Mouse (Mus musculus) c-Kit-positive CD71-positive TER-119-positive erythroid progenitor cells, embryonic 14.5 days (primary cell): Measurements from ENCODE around the gene Actrt2.

Experiments
- DNase-seq: peaks from one replicate; pipeline ENCODE4 v3.0.0-alpha.2; 2013; ENCODE audit warnings: low spot score

The Actrt2 gene

DNA sequence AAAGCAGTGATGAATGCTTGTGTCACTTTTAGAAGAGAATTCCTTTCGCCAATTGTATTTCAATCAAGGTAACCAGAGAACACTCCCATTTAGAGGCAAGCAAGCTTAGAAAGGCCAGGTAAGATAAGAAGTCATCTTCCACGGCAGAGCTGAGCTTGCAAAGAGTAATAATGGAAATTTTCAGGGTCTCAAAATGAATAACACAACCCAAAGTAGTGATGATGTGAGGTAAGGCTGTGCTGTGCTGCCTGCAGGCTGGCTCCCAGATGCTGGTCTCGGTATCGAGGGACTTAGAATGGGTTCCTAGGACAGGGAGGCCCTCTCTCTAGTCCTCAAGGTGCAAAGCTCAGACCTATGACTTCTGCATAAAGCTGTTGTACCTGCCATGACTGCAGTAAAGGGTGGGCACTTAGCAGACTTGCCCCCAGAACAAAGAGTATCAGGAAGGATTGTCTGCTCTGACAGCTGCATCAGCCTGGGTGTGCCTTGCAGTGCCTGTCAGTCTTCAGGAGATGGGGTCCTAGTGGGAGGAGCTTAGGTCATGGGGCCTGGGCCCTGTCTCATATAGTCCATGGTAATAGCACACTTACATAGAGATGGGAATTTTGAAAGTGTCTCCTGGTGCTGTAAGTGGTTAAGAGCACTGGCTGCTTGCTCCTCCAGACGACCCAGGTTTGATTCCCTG, 15.5 kb upstream of the Actrt2 start:
- no peak for DNase-seq

DNA sequence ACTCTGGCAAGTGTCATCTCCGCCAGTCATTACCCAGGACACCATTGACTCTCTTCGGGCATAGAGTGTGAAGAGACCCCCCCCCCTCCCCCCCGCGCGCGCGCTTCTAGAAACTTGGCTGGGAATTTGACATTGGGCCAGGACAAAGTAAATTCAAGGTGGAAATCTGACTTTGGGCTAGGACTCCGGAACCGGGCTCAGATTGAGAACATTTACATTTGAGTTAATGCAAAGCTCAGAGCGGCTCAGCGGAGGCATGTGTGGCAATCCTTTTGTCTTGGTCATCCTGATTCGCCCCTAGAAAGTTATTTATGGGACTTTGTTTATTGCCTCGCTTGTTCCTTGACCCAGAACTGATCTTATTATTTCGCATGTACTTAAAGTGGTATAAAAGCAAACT, 14.6 kb upstream of the Actrt2 start:
- DNase-seq, result no peak

DNA sequence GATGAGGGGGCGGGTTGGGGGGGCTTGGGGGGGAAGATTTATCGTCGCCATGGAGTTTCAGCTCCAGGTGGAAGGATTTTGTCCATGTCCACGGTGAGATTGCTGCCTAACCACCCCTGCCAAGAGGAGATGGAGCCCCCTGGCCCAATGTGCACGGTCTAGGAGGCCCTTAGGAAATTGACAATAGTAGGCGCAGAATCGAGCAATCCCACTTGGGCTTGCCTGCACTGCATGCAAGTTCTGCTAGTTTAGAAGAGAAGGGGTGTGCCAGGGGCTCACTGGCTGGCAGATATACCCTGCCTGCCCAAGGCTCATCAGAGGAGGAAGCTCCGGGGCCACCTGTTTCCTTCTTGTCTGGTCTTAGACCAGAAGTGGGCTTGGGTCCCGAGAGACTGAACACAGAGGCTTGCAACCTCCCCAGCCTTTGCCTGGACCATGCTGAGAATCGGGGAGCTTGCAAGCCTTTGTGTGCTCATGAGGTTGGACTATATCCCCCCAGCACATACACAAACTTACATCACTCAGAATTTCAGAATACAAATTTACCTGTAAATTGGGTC, 7.9 kb upstream of the Actrt2 start:
- DNase-seq, result no peak

DNA sequence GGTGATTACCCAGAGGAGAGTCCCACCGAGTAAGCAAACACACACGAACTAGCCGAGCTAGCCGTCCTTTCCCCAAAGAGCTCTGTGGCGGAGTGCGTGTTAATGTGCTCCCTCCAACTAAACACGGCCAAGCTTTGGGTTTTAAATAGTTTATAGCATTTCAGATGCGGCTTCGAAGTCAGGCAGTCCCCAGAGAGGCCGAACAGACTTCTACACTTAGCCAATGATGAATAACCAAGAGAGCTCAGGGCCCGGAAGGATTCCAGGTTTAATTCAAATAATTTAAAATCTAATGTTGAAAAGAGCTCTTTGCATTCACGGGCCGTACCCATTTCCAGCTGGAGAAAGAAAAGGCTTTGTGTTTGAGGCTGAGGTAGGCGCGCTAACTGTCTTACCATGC, 7.3 kb upstream of the Actrt2 start:
- DNase-seq, result no peak

DNA sequence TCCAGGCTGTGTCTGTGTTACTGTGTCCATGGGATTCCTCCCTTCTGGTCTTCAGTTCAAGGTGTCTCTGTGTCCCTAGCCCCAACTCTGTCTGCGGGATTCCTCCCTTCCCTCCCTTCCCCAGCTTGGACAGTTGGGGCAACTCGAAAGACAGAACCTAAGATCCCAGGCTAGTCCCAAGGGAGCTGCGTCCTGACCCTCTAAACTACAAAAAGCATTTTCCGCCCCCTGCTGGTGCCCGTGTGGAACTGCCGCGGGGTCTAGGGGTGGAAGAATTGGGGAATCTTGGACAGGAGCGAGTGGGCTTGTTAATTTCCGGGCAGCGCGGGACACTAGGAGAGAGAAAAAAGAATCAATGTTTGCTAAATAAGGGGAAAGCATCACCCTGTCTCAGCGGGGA, 6.9 kb upstream of the Actrt2 start:
- peak; percentile 9 for DNase-seq

DNA sequence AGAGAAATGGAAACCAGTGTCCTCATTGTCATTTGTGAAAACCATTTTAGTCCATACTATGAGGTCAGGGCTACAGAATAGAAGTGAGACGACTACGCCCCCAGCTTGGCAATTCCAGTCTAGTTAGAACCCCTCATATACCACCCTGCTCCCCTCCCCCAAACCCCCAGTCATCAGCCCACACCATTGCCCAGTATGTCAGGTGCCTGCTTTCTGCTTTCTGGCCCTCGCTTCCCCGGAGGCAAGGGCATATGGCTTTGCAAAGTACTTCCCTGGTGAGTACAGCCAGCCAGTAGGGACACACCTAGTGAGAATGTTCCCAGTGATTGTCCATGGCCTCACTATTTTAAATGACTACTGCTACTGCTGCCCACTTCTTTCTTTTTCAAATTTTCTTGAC, 6.3 kb upstream of the Actrt2 start:
- DNase-seq, result no peak

DNA sequence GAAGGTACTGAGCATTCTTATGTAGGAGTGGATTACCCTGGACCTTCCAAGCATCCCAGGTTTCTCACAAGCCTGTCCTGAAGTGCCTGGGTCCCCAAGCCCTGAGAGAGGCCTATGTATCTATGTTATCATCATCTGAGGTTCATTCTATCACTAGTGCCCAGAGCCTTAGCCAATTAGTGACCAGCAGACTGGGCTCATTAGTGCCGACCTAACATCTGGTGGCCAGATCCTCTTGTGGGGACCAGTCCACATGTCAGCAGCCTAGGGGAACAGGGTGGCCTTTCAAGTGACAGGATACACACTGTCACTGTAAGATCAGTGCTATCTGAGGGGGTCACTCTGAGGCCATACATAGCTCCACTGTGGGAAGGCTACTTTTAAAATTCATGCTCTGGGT, 4.4 kb upstream of the Actrt2 start:
- DNase-seq, result no peak

DNA sequence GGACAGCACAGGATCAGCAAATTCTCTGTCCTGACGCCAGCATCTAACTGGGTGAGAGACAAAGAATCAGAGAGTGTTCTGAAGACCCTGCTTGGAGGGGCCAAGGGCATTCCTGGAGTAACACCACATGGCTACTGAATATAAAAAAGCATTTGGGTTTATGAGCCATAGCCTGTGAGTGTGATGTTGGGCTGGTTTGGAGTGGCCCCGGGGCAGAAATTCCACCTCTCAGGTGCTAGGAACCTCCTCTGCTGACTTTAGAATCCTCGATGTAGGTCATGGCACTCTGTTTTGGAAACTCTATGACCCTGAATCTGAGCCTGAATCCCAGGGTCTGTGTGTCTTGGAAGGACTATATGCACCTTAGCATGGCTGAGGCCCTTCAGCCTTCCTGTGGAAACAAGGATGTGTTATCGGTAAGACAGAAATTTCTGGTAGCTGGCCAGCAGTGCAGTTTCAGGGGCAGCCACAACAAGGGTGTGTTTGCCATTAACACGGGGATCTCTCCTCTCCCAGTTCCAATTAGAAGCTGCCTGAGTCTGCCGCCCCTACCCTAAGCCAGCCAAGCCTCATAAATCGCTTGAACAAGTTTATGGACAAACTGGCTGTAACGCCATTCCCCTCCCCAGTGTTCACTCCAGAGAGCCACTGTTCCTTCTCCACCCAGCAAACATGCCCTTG, 3.7 kb upstream of the Actrt2 start:
- no peak for DNase-seq

DNA sequence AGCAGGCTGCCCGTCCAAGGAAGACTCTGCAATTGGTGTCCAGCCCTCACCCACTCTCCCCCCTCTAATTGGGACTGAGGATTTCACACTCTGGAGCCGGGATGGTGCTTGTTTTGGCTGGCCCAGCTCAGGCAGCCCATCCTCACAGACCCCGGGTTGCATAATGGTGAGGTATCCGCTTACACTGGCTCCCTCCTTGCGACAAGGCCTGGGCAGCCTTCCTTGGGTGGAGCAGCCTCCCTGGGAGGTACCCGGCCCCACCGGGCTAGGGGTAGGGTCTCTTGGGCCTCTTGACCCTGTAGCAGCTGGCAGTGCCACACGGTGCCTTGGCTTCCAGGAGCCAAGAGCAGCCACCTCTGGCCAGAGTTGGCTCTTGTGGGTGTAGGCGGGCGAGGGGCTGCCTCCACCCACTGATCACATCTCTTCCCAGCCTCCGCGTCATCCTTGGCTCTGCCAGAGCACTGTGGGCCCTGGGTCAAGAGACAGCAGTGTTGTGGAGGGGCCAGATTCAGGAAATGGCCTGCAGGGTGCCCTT, 4.9 kb downstream of the Actrt2 start:
- no peak for DNase-seq

DNA sequence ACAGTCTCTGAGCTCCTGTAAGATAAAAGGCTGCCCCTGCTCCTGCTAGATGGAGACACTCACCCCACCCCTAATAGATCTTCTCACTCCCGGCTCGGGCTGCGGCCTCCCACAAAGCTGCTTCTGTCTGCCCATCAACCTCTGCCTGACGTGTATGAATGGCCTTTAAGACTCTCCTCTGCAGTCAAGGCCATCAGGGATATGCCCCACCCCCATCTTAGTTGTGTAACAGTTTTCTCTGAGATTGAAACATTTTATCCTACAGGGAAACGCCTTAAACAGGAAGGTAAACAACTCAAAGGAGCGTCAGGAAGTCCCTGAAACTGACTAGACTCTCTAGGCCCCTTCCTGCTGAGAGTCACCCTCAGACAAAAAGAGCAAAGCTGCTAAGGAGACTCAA, 6.4 kb downstream of the Actrt2 start:
- no peak for DNase-seq

DNA sequence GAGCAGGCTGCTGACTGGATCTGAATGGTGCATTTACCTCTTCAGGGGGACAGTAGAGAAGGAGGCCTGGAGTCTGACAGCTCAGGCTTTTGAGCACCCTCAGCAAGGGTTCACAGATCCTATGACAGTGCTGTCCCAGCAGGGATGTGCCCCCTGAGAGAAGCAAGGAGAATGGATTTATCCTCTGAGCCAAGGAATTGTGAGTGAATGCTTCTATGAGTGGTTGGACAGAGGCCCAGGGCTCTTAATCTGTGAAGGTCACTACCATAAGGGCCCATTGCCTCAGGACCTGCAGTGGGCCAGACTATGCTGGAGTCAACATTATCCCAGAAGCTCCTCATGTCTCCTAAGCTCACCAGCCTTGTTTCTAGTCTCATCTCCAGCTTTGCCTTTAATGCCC, 7.6 kb downstream of the Actrt2 start:
- no peak for DNase-seq

DNA sequence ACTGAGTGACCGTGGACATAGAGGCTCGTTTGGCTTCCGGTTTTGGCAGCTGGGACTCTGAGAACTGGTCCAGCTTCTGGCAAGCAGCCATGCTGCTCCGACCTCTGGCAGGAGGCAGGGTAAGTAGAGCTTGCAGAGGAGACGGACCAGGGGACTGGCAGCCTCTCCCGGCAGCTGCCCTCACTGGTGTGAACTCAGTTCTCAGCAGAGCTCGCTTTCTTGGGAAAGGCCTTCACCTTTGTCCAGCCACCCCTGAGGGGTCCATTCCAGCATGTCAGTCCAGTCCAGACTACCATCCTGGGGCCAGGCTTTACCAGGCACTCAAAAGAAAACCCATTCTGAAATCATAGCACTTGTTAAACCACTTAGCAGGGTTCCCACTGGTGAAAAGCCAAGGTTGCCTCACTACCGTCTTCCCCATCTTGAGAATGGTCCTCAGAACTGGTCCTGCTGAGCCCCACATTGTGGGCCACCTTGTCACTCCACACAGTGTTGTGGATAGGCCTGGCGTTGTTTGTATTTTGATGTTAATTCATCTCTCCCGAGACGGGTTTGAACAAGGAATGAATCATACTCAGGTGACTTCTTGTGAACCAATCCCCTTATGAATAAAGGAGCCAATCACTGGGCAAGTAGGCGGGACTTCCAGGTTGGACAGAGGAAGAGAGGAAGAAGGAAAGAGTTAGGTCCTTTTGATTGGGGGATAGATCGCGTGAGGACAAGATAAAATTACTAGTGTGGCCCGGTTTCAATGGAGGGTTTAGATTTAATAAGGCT, 12.3 kb downstream of the Actrt2 start:
- no peak for DNase-seq

DNA sequence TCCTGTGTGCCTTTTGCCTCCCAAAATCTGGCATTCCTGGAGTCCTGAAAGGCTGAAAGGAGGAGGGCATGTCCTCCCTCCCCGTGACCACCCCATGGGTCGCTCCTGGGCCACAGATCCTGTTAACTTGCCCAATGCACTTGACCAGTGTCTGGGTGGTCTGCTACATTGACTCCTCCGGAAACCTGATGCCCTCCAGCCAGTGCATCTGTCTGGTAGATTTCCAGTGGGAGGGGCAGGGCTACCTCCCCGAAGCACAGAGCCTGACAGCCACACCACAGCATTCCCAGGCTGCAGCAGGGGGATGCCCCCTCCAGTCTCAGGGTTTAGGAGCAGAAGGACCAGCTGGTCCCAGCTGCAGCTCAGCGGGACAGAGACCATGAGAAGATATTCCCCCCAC, 15.2 kb downstream of the Actrt2 start:
- no peak for DNase-seq

DNA sequence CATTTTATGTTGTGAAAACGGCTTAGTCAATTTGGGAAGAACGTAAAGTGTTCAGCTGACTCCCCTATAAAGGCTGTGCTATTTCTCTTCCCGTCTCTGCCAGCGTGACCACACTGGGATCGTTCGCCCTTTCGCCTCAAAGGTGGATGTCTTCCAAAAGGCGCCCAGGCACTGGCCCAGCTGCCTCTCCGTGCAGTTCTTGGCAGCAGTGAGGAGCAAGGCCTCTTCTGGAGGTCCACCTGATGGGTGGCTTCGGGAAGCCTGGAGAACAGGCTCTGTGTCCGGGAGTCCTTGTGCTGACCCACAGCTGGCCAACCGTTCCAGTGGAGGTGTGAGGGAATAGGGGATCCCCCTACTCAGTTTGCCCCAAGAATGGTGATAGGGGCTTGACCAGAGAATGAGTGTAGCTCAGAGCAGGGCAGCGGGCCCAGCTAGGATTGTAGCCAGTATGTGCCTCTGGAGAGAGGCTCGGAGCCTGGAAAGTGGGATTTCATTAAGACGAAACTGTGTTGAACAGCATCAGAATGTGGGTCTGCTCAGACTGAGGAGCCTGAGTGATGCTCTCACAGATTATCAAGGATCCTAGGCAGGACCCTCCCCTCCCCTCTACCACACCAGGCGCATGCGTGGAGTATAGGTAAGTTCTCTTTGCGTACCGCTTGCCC, 18.5 kb downstream of the Actrt2 start:
- DNase-seq, result no peak

DNA sequence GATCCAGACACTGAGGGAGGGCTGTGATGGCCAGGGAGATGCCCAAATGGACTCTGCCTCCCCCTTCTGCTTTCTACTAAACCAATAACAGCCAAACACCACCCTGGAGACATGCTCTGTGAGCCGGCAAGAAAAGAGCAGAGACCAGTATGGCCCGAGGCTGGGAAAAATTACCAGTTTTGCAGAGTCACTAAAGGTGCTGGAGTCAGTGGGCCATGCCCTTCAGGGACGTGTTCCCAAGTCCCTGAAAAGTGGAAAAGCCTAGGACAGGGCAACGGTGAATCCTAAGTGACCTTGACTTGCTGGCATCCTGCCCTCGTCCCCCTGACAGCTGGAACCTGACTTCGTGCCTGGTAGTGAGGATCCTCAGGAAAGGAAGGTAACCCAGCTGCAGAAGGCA, 25.2 kb downstream of the Actrt2 start:
- DNase-seq, result no peak

DNA sequence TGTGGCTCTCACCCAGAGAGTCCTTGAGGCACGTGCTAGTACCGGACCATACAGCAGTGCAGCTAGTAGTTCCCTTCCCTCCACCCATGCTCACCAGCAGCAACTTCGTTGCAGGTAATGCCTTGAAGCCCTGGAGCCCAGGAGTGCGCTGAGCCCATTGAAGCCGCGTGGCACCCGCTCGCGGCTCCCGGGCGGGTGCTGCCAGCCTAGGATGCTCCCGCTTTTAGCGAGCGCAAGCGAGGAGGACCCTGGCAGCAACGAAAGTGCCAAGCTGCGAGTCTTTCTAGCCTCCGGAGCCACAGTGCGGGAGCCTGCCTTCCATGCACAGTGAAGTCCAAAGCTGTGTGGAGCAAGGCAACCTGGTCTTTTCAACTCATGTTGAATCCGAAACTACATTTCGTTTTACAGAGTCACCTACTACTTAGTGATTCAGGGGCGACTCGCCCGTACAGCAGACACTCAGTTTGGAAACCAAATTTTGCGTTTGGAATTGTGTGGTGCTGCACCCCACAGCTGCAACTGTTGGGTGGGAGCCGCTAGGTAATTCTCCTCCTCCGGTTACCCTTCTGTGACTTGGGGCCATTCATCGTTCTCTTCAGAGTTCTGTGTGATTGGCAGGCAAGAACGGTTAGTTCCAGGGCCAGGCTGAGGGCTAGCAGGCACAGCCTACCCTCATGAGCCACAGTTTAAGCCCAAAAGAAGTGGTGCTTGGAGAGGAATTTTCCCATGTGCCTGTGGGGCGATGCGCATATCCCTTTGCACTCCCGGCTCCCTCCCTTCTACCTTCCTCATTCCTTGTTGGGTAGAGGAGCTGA, 26.2 kb downstream of the Actrt2 start:
- no peak for DNase-seq

DNA sequence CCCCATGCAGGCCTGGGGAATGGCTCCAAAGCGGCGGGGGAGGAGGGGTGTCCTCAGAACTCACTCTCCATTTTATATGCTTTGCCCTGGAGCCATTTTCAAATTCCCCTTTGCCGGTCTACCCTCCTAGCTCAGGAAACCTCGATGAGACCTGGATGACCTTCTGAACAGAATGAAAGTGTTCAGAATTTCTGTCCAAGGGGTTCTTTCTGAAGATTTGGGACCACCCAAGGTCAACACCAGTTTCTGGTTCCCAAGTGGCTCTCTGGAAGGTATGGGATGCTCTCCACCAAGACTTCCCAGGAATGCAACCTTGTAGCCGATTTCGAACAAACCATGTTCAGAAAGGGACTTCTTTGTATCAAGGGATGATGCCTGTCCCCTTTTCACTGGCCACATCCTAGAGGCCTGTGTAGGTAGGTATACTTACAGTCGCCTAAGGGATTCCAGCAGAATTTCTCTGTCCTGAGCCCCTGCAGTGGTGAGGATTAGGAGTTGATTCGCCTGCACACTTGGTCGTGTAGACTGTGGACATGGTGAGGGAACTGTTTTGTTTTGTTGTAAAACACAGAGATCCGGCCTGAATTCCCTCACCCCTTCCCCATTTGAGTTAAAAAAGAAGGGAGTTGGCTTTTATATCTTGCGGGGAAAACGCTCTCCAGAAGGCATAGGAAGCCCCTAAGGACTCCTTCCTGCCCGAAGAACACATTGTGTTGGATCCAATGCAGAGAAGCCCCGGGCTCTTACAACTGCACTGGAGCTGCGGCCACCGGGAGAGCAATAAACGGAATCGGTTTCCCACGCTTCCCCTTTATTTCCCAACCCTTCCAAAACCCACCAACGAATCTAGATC, 27.0 kb downstream of the Actrt2 start:
- DNase-seq, result no peak

DNA sequence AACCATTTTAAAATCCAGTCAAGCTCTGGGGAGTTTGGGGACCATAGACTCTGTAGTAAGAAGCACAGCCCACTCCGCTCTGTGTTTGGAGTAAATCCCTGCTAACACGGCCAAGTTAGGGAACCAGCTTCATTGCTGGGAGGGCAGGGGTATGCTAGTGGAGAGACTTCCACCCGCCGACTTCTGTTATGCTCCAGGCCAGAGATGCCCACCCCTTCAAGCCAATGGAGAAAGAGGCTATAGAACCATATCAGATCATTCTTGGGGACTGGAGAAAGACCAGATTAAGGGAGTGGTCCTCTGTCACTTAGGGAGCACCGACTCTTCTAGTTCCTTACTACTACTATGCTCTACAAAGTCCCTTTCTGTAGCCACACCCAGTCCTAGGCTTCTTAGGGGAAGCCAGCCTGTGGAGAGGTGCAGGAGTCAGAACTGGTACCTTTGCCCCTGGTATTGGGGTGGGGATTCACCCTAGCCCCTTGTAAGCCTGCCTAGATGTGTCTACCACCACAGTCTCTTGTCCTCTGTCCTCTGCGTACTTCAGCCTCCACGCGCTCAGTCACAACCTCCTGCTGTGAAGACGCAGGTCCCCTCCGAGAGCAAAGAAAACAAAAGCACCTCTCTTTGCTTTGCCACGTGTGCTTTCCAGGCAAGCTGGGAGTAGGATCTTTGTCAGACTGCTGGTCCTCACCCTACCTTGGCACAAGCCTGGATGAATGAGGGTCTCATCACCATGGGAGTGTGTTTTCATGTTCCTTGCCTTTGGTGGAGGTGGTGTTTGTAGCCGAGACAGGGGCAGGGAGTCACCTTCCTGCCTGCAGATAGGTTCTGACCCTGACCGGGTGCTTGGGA, 27.9 kb downstream of the Actrt2 start:
- DNase-seq, result no peak

DNA sequence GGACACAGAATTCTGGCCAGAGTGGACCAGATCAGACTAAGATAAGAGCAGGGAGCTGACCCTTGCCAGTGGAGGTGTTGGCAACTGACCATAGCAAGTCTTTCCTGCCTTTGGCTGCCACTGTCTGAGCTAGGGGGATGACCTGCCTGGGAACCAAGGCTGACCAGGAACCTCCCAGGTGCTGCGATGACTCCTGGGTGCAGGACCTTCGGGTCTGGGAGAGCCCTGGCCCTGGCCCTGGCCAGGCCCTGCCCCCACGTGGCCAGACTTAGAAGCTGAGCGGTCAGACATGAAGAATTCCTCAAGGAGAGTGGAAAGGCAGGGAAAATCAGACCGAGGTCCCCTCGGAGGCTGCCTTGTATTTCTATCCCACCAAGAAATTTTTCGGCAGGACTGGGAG, 28.5 kb downstream of the Actrt2 start:
- no peak for DNase-seq
